Mouse (Mus musculus): ENCODE measurements around the gene Ccdc88c. TPM values are rescaled to one million over a fixed set of nuclear protein-coding genes. Genes with fewer than 3 reads are reported as not detected.
A peak's percentile ranks its signal among the peaks of the same experiment; 100 is the strongest.

The Ccdc88c gene
- polyA plus RNA-seq, 1 experiment from 2014 or later: 11.0 TPM

DNA sequence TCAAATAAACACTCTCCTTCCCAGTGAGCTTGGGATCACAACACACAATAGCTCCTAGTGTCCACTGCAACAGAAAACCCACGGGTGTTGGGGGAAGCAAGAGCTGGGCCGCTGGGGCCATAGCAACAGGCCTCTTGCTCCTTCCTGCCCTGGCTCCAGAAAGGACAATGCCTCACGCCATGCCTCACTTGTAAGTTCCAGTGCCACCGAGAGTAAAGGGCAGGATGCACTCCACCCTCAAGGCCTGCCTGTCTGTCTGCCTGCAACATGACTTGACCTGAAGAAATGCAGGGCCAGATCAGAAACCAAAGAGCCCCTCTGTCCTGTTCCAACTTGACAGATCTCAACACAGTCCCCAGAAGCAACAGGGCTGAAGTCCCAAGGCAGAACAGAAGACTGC lies 72.0 kb downstream of the Ccdc88c start:
- no peak for ATAC-seq (ENCODE audit: low read depth)
- no peak overlapping the region for H3K4me3 ChIP-seq
- no peak overlapping the region for H3K4me2 ChIP-seq
- no peaks in the 10 kb centered on the region for H3K9me3 ChIP-seq
- H3K9ac ChIP-seq: no peak overlapping the region
- no peaks in the 10 kb centered on the region for H3K36me3 ChIP-seq
- H3K27ac ChIP-seq (replicated peaks): peak overlapping the region; percentile 64
- H3K4me1 ChIP-seq (replicated peaks): peaks cover 44% of the 10 kb centered on the region
- 41% methylated on average over 4 of the region's 4 CpGs for WGBS
- H3K27me3 ChIP-seq: peaks cover 27% of the 10 kb centered on the region

DNA sequence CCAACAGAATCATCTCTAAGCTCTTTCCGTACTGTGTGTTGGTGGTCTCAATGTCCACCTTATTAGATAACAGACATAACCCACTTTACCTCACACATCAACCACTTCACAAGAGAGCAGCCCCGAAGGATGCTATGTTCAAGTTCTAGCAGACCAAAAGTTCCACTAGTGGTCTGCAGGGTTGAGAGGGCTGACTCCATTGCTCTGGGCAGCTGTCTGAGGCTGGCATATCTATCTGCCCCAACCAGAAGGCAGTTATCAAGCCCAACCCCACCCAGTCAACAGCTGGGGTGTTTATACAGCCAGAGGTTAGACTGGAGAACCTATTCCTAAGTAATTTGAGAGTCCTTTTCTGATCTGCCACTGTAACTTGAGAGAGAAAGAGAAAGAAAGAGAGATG lies 72.8 kb downstream of the Ccdc88c start:
- no peaks in the 10 kb centered on the region for H3K36me3 ChIP-seq
- H3K4me2 ChIP-seq: no peak overlapping the region
- peaks cover 27% of the 10 kb centered on the region for H3K27me3 ChIP-seq
- no peak for ATAC-seq (ENCODE audit: low read depth)
- 88% methylated on average over 2 of the region's 2 CpGs for WGBS
- H3K4me1 ChIP-seq (replicated peaks): peaks cover 44% of the 10 kb centered on the region
- H3K9ac ChIP-seq: no peak overlapping the region
- peak overlapping the region; percentile 64; the same call in 1 of the 2 replicates for H3K27ac ChIP-seq (replicated peaks)
- no peaks in the 10 kb centered on the region for H3K9me3 ChIP-seq
- H3K4me3 ChIP-seq: no peak overlapping the region

DNA sequence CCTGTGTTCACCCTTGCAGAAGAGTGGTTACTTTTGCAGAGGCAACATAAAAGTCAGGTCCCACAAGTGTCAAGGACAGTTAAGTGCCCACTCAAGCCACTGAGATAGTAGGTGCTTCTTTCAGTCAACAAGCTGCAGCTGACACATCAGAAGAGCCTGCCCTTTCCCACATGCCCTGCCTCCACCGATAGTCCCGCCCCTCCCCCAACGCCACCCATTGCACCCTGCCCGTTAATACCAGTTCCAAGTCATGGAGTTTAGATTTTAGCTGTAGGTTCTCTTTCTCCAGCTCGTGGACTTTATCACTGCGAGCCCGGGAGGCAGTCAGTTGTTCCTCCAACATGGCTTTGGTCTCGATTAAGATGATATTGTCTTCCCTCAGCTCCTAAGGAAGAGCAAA lies 74.9 kb downstream of the Ccdc88c start:
- H3K27ac ChIP-seq (replicated peaks): no peak overlapping the region
- no peaks in the 10 kb centered on the region for H3K9me3 ChIP-seq
- 83% methylated on average over 8 of the region's 8 CpGs for WGBS
- H3K27me3 ChIP-seq: peaks cover 25% of the 10 kb centered on the region
- H3K36me3 ChIP-seq: peaks cover 1% of the 10 kb centered on the region; the same call in 1 of the 2 replicates
- no peak overlapping the region for H3K4me3 ChIP-seq
- no peak for ATAC-seq (ENCODE audit: low read depth)
- no peak overlapping the region for H3K9ac ChIP-seq
- H3K4me2 ChIP-seq: no peak overlapping the region
- H3K4me1 ChIP-seq (replicated peaks): peaks cover 41% of the 10 kb centered on the region

DNA sequence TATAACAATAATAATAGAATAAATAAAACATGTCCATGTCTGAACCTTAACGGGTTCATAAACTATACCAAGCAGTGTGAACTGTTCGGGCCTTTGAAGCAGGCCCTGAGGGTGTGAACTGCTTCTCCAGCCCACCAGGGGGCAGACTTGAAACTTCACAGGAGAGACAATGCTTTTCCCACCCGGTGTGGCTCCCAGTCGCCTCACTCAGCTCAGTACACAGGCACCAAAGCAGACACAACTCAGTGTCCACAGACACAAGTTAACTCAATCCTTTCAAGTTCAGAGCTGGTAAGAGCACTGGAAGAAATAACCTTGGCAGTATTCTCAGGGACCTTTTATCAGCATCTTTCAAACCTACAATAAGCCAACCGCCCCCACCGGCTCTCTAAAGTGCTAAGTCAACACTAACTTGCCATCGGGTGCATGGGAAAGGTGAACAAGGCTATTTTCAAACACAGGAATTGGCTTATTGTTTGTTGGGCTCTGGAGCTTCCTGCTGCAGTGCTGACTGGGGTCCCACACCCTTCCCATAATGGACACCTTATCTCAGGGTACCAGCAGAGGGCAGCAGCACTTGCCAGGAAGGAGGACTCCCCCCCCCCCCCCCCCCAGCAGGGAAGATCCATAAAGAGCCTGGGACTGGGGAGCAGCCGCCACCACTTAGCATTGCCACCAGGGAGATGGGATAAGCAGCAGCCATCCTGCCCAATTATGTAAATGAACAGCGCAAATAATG lies 76.5 kb downstream of the Ccdc88c start:
- WGBS: 33% methylated on average over 9 of the region's 9 CpGs
- Histone ChIP-seq H3K27ac (replicated peaks) (peak overlapping the region; percentile 68), H3K4me1 (replicated peaks) (peaks cover 26% of the 10 kb centered on the region), H3K36me3 (peaks cover 17% of the 10 kb centered on the region), H3K27me3 (peaks cover 25% of the 10 kb centered on the region), H3K9me3 (no peaks in the 10 kb centered on the region), H3K4me3 (no peak overlapping the region), H3K4me2 (0 out of 2 replicates have a peak overlapping the region, but pooled peaks have one; percentile 14), H3K9ac (no peak overlapping the region)
- ATAC-seq (ENCODE audit: low read depth): peak; percentile 77

DNA sequence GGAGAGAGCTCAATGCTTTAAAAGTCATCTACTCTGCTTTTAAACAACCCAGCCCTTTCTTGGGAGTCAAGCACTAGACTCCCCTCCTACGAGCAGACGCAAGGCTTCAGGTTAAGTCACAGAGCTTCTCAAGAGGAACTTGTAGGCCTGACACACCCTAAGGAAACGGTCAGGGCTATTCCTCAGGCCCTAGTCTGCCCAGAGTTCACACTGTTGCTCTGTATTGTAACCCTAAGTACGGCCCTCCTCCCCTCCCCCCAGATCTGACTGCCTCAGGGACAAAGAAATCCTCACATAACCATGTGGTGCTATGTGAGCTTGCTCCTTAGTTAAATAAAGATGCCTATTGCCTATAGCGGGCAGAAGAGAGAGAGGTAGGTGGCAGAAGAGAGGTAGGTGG lies 79.7 kb downstream of the Ccdc88c start:
- Histone ChIP-seq H3K36me3 (peaks cover 49% of the 10 kb centered on the region), H3K9me3 (no peaks in the 10 kb centered on the region), H3K4me2 (no peak overlapping the region), H3K4me1 (replicated peaks) (peaks cover 13% of the 10 kb centered on the region), H3K27me3 (no peaks in the 10 kb centered on the region; the same call in 1 of the 2 replicates), H3K9ac (no peak overlapping the region), H3K4me3 (no peak overlapping the region), H3K27ac (replicated peaks) (no peak overlapping the region)
- WGBS: 82% methylated on average over 5 of the region's 5 CpGs
- ATAC-seq (ENCODE audit: low read depth): no peak

DNA sequence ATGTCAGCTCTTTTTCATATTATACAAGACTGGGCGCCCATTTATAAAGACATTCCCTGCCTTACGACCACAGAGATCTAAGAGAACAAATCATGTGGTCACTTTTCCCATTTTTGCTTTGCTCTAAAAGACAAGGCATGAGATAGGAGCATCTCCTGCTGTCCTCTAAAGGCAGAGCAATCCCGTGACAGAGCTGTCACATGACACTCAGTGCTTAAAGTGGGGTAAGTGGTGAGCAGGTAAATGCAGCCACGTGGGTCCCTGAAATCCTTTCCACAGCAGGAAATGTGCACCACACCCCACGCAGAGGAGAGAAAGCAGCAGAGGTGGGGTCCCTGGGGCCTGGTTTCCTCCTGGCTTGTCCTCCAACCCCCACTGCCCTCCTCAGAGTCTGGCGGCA lies 80.8 kb downstream of the Ccdc88c start:
- ATAC-seq (ENCODE audit: low read depth): no peak
- no peak overlapping the region for H3K9ac ChIP-seq
- H3K4me3 ChIP-seq: no peak overlapping the region
- H3K9me3 ChIP-seq: no peaks in the 10 kb centered on the region
- H3K27me3 ChIP-seq: no peaks in the 10 kb centered on the region; the same call in 1 of the 2 replicates
- WGBS: 95% methylated on average over 6 of the region's 6 CpGs
- no peak overlapping the region for H3K4me2 ChIP-seq
- H3K36me3 ChIP-seq: peaks cover 55% of the 10 kb centered on the region
- H3K27ac ChIP-seq (replicated peaks): no peak overlapping the region
- peaks cover 9% of the 10 kb centered on the region for H3K4me1 ChIP-seq (replicated peaks)

DNA sequence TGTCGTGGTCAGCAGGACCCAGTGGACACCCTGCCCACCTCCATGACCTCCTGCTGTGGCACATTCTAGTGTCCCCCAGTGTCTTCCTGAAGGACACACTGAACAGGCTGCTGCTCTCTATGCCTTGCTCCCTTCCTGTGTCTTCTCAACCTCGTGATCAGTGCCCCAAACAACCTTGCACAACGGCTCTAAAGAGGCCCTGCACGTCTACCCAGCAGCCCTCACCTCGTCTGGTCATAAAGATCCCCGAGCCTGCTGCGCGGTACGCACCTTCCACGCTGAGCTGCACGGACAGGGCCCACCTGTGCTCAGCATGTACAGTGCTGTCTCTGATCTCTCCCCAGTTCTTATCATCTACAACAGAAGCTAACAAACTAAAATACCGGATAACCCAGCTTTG lies 82.9 kb downstream of the Ccdc88c start:
- Histone ChIP-seq H3K4me2 (no peak overlapping the region), H3K4me3 (no peak overlapping the region), H3K36me3 (peaks cover 67% of the 10 kb centered on the region), H3K9ac (no peak overlapping the region), H3K4me1 (replicated peaks) (no peaks in the 10 kb centered on the region), H3K27ac (replicated peaks) (no peak overlapping the region), H3K9me3 (no peaks in the 10 kb centered on the region), H3K27me3 (no peaks in the 10 kb centered on the region)
- no peak for ATAC-seq (ENCODE audit: low read depth)
- WGBS: 92% methylated on average over 12 of the region's 12 CpGs

DNA sequence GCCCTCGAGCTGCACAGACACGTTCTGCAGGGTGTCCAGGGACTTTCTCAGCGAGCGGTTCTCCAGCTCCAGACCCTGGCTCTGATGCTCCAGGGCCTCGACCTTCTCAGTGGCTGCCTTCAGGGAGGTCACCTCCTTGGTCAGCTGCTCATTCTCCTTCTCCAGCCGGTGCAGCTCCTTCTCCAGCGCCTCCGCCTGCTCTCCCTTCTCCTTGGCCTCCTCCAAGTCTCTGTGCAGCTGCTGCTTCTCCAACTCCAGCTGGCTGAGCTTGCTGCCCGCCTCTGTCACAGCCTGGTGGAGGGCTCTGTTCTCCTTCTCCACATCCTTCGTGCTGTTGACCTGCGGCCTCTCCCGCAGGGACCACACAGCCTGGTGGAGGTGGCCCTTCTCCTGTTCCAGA lies 83.4 kb downstream of the Ccdc88c start:
- Histone ChIP-seq H3K36me3 (peaks cover 72% of the 10 kb centered on the region), H3K9me3 (no peaks in the 10 kb centered on the region), H3K4me1 (replicated peaks) (no peaks in the 10 kb centered on the region), H3K4me3 (no peak overlapping the region), H3K27me3 (no peaks in the 10 kb centered on the region), H3K27ac (replicated peaks) (no peak overlapping the region), H3K4me2 (no peak overlapping the region), H3K9ac (no peak overlapping the region)
- ATAC-seq (ENCODE audit: low read depth): no peak
- WGBS: 91% methylated on average over 12 of the region's 12 CpGs

DNA sequence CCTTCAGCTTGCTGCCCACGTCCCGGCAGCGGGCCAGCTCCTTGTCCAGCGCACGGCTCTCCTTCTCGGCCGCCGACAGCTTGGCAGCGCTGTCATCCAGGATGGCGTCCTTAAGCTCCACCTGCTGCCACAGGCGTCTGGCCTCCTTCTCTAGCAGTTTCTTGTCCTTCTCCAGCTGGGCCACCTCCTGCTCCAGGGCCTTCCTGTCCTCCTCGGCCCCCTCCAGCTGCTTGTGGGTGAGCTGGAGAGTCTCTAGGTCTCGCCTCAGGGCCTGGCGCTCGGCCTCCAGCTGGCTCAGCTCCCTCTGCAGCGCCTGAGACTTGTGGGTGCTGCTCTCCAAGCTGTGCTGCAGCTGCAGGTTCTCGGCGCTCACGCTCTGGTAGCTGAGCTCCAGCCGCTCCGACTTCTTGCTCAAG lies 83.9 kb downstream of the Ccdc88c start:
- H3K9ac ChIP-seq: no peak overlapping the region
- H3K4me1 ChIP-seq (replicated peaks): no peaks in the 10 kb centered on the region
- H3K4me3 ChIP-seq: no peak overlapping the region
- H3K27ac ChIP-seq (replicated peaks): no peak overlapping the region
- H3K4me2 ChIP-seq: no peak overlapping the region
- no peak for ATAC-seq (ENCODE audit: low read depth)
- WGBS: 90% methylated on average over 21 of the region's 21 CpGs
- H3K36me3 ChIP-seq: peaks cover 77% of the 10 kb centered on the region
- H3K27me3 ChIP-seq: no peaks in the 10 kb centered on the region
- H3K9me3 ChIP-seq: no peaks in the 10 kb centered on the region

DNA sequence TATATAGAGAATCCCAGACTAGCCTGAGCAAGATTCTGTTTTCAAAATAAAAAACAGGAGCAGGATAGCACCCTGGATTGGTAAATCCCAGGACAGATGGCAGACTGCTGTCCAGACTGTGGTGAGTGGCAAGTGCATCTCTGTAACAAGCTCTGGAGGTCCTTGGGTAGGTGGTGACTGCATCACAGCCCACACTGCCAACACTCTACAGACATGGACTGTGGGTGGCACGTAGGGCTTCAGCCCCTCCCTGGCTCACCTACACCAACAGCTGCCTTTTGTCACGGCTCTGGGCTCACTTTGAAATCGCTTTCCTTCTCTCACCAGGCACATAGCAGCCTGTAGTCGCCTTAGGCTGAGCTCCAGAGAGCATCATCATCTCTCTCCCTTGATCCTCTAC lies 85.7 kb downstream of the Ccdc88c start:
- Histone ChIP-seq H3K4me3 (no peak overlapping the region), H3K27ac (replicated peaks) (no peak overlapping the region), H3K36me3 (peaks cover 82% of the 10 kb centered on the region), H3K9ac (no peak overlapping the region), H3K4me1 (replicated peaks) (no peaks in the 10 kb centered on the region), H3K9me3 (no peaks in the 10 kb centered on the region), H3K27me3 (no peaks in the 10 kb centered on the region), H3K4me2 (no peak overlapping the region)
- 85% methylated on average over 4 of the region's 4 CpGs for WGBS
- ATAC-seq (ENCODE audit: low read depth): no peak

DNA sequence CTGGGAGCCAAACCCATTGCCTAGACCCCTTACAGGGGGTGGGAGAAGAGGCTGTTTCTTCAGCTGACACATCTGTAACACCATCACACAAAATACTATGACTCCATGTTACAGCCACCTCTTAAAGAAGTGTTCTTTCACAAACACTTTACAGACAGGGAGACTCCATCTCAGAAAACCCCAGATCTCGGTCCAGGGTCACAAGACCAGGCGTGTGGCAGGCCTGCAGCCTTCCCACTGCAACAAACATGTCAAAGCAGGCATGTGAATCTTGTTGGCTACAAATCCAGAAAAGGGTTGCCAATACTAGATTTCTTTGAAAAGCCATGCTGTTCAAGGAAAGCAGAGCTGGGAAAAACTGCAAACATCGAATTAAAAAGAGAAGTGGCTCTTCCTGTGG lies 87.5 kb downstream of the Ccdc88c start:
- Histone ChIP-seq H3K9me3 (no peaks in the 10 kb centered on the region), H3K9ac (no peak overlapping the region), H3K36me3 (peaks cover 75% of the 10 kb centered on the region), H3K27me3 (no peaks in the 10 kb centered on the region), H3K27ac (replicated peaks) (no peak overlapping the region), H3K4me1 (replicated peaks) (peaks cover 8% of the 10 kb centered on the region; the same call in 1 of the 2 replicates), H3K4me2 (no peak overlapping the region), H3K4me3 (no peak overlapping the region)
- 88% methylated on average over 3 of the region's 3 CpGs for WGBS
- ATAC-seq (ENCODE audit: low read depth): no peak

DNA sequence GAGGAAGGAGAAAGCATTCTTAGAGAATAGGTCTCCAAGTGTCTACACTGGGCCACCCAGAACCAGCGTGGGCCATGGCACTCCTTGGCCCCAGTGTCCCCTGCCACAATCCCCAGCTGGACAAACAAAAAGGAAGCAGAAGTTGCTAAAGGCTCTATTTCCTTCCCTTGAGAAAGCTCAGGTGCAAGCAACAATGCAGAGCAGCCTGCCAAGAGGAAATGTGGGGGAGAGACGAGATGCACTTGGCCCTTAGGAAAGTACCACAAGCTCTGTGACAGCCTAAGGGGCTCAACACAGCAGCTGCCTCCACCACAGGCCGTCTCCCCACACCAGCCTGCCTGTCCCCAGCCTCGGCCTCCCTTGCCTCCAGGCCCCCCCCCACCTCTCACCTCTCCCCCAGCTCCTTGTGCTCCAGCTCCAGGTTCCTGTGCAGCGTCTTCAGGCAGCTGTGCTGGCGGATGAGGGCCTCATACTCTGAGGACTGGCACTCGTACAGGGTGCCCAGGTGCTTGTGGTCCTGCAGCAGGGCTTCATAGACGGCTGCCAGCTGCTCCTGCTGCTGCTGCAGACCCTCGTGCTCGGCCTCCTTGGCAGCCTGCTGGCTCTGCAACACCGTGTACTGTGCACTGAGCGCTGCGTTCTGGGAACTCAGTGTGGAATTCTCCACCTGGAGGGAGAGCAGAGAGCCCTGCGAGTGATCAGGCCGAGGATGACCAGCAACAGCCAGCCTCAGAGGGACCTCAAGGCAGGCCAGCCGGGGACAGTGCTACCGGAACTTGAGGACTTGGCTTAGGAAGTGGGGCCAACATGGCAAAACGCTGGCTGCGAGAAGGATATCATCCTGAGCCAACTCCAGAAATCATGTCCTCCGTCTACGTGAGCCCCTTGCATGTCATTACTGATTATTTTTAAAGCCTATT lies 91.2 kb downstream of the Ccdc88c start:
- no peak overlapping the region for H3K4me3 ChIP-seq
- peaks cover 8% of the 10 kb centered on the region; the same call in 1 of the 2 replicates for H3K4me1 ChIP-seq (replicated peaks)
- H3K27ac ChIP-seq (replicated peaks): peak overlapping the region; percentile 28; the same call in 1 of the 2 replicates
- no peaks in the 10 kb centered on the region for H3K27me3 ChIP-seq
- WGBS: 76% methylated on average over 21 of the region's 21 CpGs
- peaks cover 69% of the 10 kb centered on the region for H3K36me3 ChIP-seq
- H3K4me2 ChIP-seq: no peak overlapping the region
- H3K9ac ChIP-seq: no peak overlapping the region
- H3K9me3 ChIP-seq: no peaks in the 10 kb centered on the region
- no peak for ATAC-seq (ENCODE audit: low read depth)
